In genomic region chr4:154855721-154856479, GRCm38 (mm10) we compare ENCODE assay signal across 8 mouse cellular contexts. TPM values are rescaled to one million over a fixed set of nuclear protein-coding genes. Genes with fewer than 3 reads are reported as not detected.
DNase-seq lines count a peak whose midpoint lies in the region; ATAC-seq and TF ChIP-seq lines count a peak whose summit lies in the region.

No protein-coding gene starts in this region.

- 0 out of 2 replicates have a peak, but pooled peaks cover 3% of the 10 kb centered on the region for H3K9me3 ChIP-seq in forebrain, embryonic 12.5 days
- H3K9me3 ChIP-seq in heart, embryonic 15.5 days (replicated peaks), result no peaks in the 10 kb centered on the region
- no peaks in the 10 kb centered on the region for H3K9me3 ChIP-seq in kidney, embryonic 16.5 days (ENCODE audit: low read length)
- H3K9me3 ChIP-seq in limb, embryonic 14.5 days (ENCODE audit: control insufficient read depth, low read length), result 0 out of 2 replicates have a peak, but pooled peaks cover 3% of the 10 kb centered on the region
- no peaks in the 10 kb centered on the region for H3K9me3 ChIP-seq in midbrain, embryonic 14.5 days (ENCODE audit: control insufficient read depth, low read length)
- H3K9me3 ChIP-seq in stomach, embryonic 15.5 days, result no peaks in the 10 kb centered on the region

- peak; percentile 99 for ATAC-seq in forebrain, embryonic 12.5 days (ENCODE audit: low FRiP score)
- peak; percentile 79 for ATAC-seq in heart, embryonic 15.5 days (replicated peaks; ENCODE audit: insufficient number of reproducible peaks, insufficient read depth, low FRiP score, low read depth)
- peak; percentile 96 for ATAC-seq in kidney, embryonic 16.5 days (ENCODE audit: low FRiP score, low TSS enrichment)
- ATAC-seq in limb, embryonic 14.5 days (ENCODE audit: low FRiP score, low read depth), result peak; percentile 92
- ATAC-seq in midbrain, embryonic 14.5 days (ENCODE audit: low FRiP score, low TSS enrichment), result peak; percentile 96
- ATAC-seq in stomach, embryonic 15.5 days (ENCODE audit: insufficient read depth, low FRiP score, low read depth), result peak; percentile 89

- peaks cover 12% of the 10 kb centered on the region for H3K4me1 ChIP-seq in forebrain, embryonic 12.5 days
- H3K4me1 ChIP-seq in heart, embryonic 15.5 days (replicated peaks), result peaks cover 19% of the 10 kb centered on the region
- peaks cover 3% of the 10 kb centered on the region; the same call in 1 of the 2 replicates for H3K4me1 ChIP-seq in kidney, embryonic 16.5 days (ENCODE audit: insufficient read depth, low read length)
- no peaks in the 10 kb centered on the region for H3K4me1 ChIP-seq in limb, embryonic 14.5 days (ENCODE audit: control insufficient read depth, insufficient read depth, low read length)
- H3K4me1 ChIP-seq in midbrain, embryonic 14.5 days (ENCODE audit: control insufficient read depth, insufficient read depth, low read length), result no peaks in the 10 kb centered on the region; the same call in 1 of the 2 replicates
- H3K4me1 ChIP-seq in stomach, embryonic 15.5 days, result peaks cover 5% of the 10 kb centered on the region; the same call in 1 of the 2 replicates

- peak; percentile 68 for DNase-seq in CD4-positive, CD25-positive, alpha-beta regulatory T cell, adult 2 months (ENCODE audit: low read depth, low spot score)
- peak; percentile 36 for DNase-seq in c-Kit-positive CD71-negative TER-119-negative erythroid progenitor cells, embryonic 14.5 days (ENCODE audit: low read depth)
- DNase-seq in limb, embryonic 14.5 days (ENCODE audit: low spot score), result peak; percentile 75
- peak; percentile 98 for DNase-seq in midbrain, embryonic 14.5 days

- no peak for TF ChIP-seq POLR2A in limb, embryonic 14.5 days (IDR thresholded peaks at IDR 0.05; ENCODE audit: borderline replicate concordance, extremely low read depth, insufficient read depth, insufficient read length)

- peak overlapping the region; percentile 88 for H3K4me2 ChIP-seq in forebrain, embryonic 12.5 days
- H3K4me2 ChIP-seq in heart, embryonic 15.5 days, result peak overlapping the region; percentile 96
- H3K4me2 ChIP-seq in kidney, embryonic 16.5 days (replicated peaks; ENCODE audit: low read depth, low read length), result peak overlapping the region; percentile 90
- H3K4me2 ChIP-seq in limb, embryonic 14.5 days (replicated peaks; ENCODE audit: low read depth, low read length, severe bottlenecking), result peak overlapping the region; percentile 89
- peak overlapping the region; percentile 78 for H3K4me2 ChIP-seq in midbrain, embryonic 14.5 days (ENCODE audit: low read length)
- H3K4me2 ChIP-seq in stomach, embryonic 15.5 days, result peak overlapping the region; percentile 97

- peak overlapping the region; percentile 55 for H3K4me3 ChIP-seq in forebrain, embryonic 12.5 days (replicated peaks)
- peak overlapping the region; percentile 56 for H3K4me3 ChIP-seq in heart, embryonic 15.5 days
- H3K4me3 ChIP-seq in kidney, embryonic 16.5 days (ENCODE audit: low read length), result peak overlapping the region; percentile 53
- H3K4me3 ChIP-seq in limb, embryonic 14.5 days (replicated peaks; ENCODE audit: low read length), result peak overlapping the region; percentile 49
- H3K4me3 ChIP-seq in midbrain, embryonic 14.5 days (replicated peaks; ENCODE audit: low read depth, low read length), result peak overlapping the region; percentile 49
- H3K4me3 ChIP-seq in stomach, embryonic 15.5 days (replicated peaks), result peak overlapping the region; percentile 52

- H3K27ac ChIP-seq in forebrain, embryonic 12.5 days, result peak overlapping the region; percentile 75
- no peak overlapping the region for H3K27ac ChIP-seq in heart, embryonic 15.5 days
- no peak overlapping the region for H3K27ac ChIP-seq in kidney, embryonic 16.5 days (ENCODE audit: low read length)
- H3K27ac ChIP-seq in limb, embryonic 14.5 days (replicated peaks; ENCODE audit: low read depth, low read length), result no peak overlapping the region
- peak overlapping the region; percentile 86 for H3K27ac ChIP-seq in midbrain, embryonic 14.5 days (replicated peaks; ENCODE audit: low read depth, low read length)
- no peak overlapping the region for H3K27ac ChIP-seq in stomach, embryonic 15.5 days

- 0% methylated on average over 110 of the region's 110 CpGs for WGBS in forebrain, embryonic 12.5 days
- WGBS in heart, embryonic 15.5 days, result under 1% methylated on average over 110 of the region's 110 CpGs
- WGBS in kidney, embryonic 16.5 days, result under 1% methylated on average over 102 of the region's 110 CpGs
- WGBS in limb, embryonic 14.5 days, result under 1% methylated on average over 61 of the region's 110 CpGs
- WGBS in midbrain, embryonic 14.5 days, result under 1% methylated on average over 110 of the region's 110 CpGs
- WGBS in stomach, embryonic 15.5 days, result under 1% methylated on average over 109 of the region's 110 CpGs

- H3K27me3 ChIP-seq in forebrain, embryonic 12.5 days, result peaks cover 81% of the 10 kb centered on the region
- peaks cover 55% of the 10 kb centered on the region for H3K27me3 ChIP-seq in heart, embryonic 15.5 days
- H3K27me3 ChIP-seq in kidney, embryonic 16.5 days (ENCODE audit: insufficient read depth, low read length), result peaks cover 40% of the 10 kb centered on the region
- peaks cover 27% of the 10 kb centered on the region for H3K27me3 ChIP-seq in limb, embryonic 14.5 days (ENCODE audit: control insufficient read depth, insufficient read depth, low read length)
- H3K27me3 ChIP-seq in midbrain, embryonic 14.5 days (ENCODE audit: control insufficient read depth, insufficient read depth, low read length), result peaks cover 14% of the 10 kb centered on the region; the same call in 1 of the 2 replicates
- peaks cover 22% of the 10 kb centered on the region for H3K27me3 ChIP-seq in stomach, embryonic 15.5 days (replicated peaks)

- H3K36me3 ChIP-seq in forebrain, embryonic 12.5 days (replicated peaks), result no peaks in the 10 kb centered on the region
- H3K36me3 ChIP-seq in heart, embryonic 15.5 days, result no peaks in the 10 kb centered on the region
- no peaks in the 10 kb centered on the region for H3K36me3 ChIP-seq in kidney, embryonic 16.5 days (ENCODE audit: insufficient read depth, low read length)
- no peaks in the 10 kb centered on the region for H3K36me3 ChIP-seq in limb, embryonic 14.5 days (ENCODE audit: control insufficient read depth, insufficient read depth, low read length)
- H3K36me3 ChIP-seq in midbrain, embryonic 14.5 days (ENCODE audit: control insufficient read depth, insufficient read depth, low read length), result no peaks in the 10 kb centered on the region
- H3K36me3 ChIP-seq in stomach, embryonic 15.5 days, result no peaks in the 10 kb centered on the region

- H3K9ac ChIP-seq in forebrain, embryonic 12.5 days, result peak overlapping the region; percentile 63
- peak overlapping the region; percentile 56 for H3K9ac ChIP-seq in heart, embryonic 15.5 days
- H3K9ac ChIP-seq in kidney, embryonic 16.5 days (replicated peaks; ENCODE audit: low read length), result peak overlapping the region; percentile 14
- peak overlapping the region; percentile 44 for H3K9ac ChIP-seq in limb, embryonic 14.5 days (ENCODE audit: low read depth, low read length, severe bottlenecking)
- H3K9ac ChIP-seq in midbrain, embryonic 14.5 days (replicated peaks; ENCODE audit: low read length), result peak overlapping the region; percentile 63
- 0 out of 2 replicates have a peak overlapping the region, but pooled peaks have one; percentile 6 for H3K9ac ChIP-seq in stomach, embryonic 15.5 days

RNA-seq across cellular contexts. Expression of gene Mmel1, which starts 13.5 kb away (rescaled TPM):
- 0.08 and 0.19 TPM in 2 replicates for polyA plus RNA-seq in forebrain, embryonic 12.5 days (2016; fragmentation: Nextera tagmentation; extraction: Ambion mirVana)
- polyA plus RNA-seq in heart, embryonic 15.5 days (2015; fragmentation: Nextera tagmentation; extraction: Ambion mirVana), result 0.58 and 0.60 TPM in 2 replicates
- polyA plus RNA-seq in kidney, embryonic 16.5 days (2015; fragmentation: Nextera tagmentation; extraction: Ambion mirVana), result 0.17 TPM in 1 of 2 replicates, not detected in the other
- polyA plus RNA-seq in limb, embryonic 14.5 days (2012; rRNA removed), result 0.11 and 0.15 TPM in 2 replicates
- polyA plus RNA-seq in limb, embryonic 14.5 days (2014; fragmentation: Nextera tagmentation; extraction: Ambion mirVana), result 0.10 TPM in 1 of 2 replicates, not detected in the other
- polyA plus RNA-seq in midbrain, embryonic 14.5 days (2014; fragmentation: Nextera tagmentation; extraction: Ambion mirVana), result 0.50 and 0.53 TPM in 2 replicates
- polyA plus RNA-seq in stomach, embryonic 15.5 days (2015; fragmentation: Nextera tagmentation; extraction: Ambion mirVana), result 0.21 and 0.23 TPM in 2 replicates

RNA-seq across cellular contexts. Expression of gene Ttc34, which starts 18.6 kb away (rescaled TPM):
- 0.26 and 0.38 TPM in 2 replicates for polyA plus RNA-seq in forebrain, embryonic 12.5 days (2016; fragmentation: Nextera tagmentation; extraction: Ambion mirVana)
- 0.06 and 0.14 TPM in 2 replicates for polyA plus RNA-seq in heart, embryonic 15.5 days (2015; fragmentation: Nextera tagmentation; extraction: Ambion mirVana)
- 0.24 and 0.59 TPM in 2 replicates for polyA plus RNA-seq in kidney, embryonic 16.5 days (2015; fragmentation: Nextera tagmentation; extraction: Ambion mirVana)
- polyA plus RNA-seq in limb, embryonic 14.5 days (2012; rRNA removed), result 0.09 and 0.13 TPM in 2 replicates
- polyA plus RNA-seq in limb, embryonic 14.5 days (2014; fragmentation: Nextera tagmentation; extraction: Ambion mirVana), result 0.06 and 0.10 TPM in 2 replicates
- 1.8 TPM in 2 replicates for polyA plus RNA-seq in midbrain, embryonic 14.5 days (2014; fragmentation: Nextera tagmentation; extraction: Ambion mirVana)
- 0.08 and 0.17 TPM in 2 replicates for polyA plus RNA-seq in stomach, embryonic 15.5 days (2015; fragmentation: Nextera tagmentation; extraction: Ambion mirVana)

RNA-seq across cellular contexts. Expression of gene Fam213b, which starts 43.0 kb away (rescaled TPM):
- 29.8 and 30.3 TPM in 2 replicates for polyA plus RNA-seq in forebrain, embryonic 12.5 days (2016; fragmentation: Nextera tagmentation; extraction: Ambion mirVana)
- polyA plus RNA-seq in heart, embryonic 15.5 days (2015; fragmentation: Nextera tagmentation; extraction: Ambion mirVana), result 46.7 and 53.6 TPM in 2 replicates
- 39.1 and 42.2 TPM in 2 replicates for polyA plus RNA-seq in kidney, embryonic 16.5 days (2015; fragmentation: Nextera tagmentation; extraction: Ambion mirVana)
- polyA plus RNA-seq in limb, embryonic 14.5 days (2012; rRNA removed), result 24.3 and 33.6 TPM in 2 replicates
- polyA plus RNA-seq in limb, embryonic 14.5 days (2014; fragmentation: Nextera tagmentation; extraction: Ambion mirVana), result 48.0 and 51.8 TPM in 2 replicates
- polyA plus RNA-seq in midbrain, embryonic 14.5 days (2014; fragmentation: Nextera tagmentation; extraction: Ambion mirVana), result 52.1 and 53.2 TPM in 2 replicates
- 29.1 and 30.6 TPM in 2 replicates for polyA plus RNA-seq in stomach, embryonic 15.5 days (2015; fragmentation: Nextera tagmentation; extraction: Ambion mirVana)

Comparison
In these comparisons a context has a peak if more than half of its experiments do, and no peak if none do; other contexts are left out.
1. DNase-seq: peak in every context shown above with its lines; median percentile 98 in midbrain, embryonic 14.5 days; 75 in limb, embryonic 14.5 days; 68 in CD4-positive, CD25-positive, alpha-beta regulatory T cell, adult 2 months; 36 in c-Kit-positive CD71-negative TER-119-negative erythroid progenitor cells, embryonic 14.5 days.
2. H3K27ac ChIP-seq: peak in forebrain, embryonic 12.5 days (single experiment) and midbrain, embryonic 14.5 days (single experiment); none in heart, embryonic 15.5 days (single experiment), kidney, embryonic 16.5 days (single experiment), limb, embryonic 14.5 days (single experiment) and stomach, embryonic 15.5 days (single experiment).
3. H3K9ac ChIP-seq: peak in every context shown above with its lines; median percentile 63 in forebrain, embryonic 12.5 days; 63 in midbrain, embryonic 14.5 days; 56 in heart, embryonic 15.5 days; 44 in limb, embryonic 14.5 days; 14 in kidney, embryonic 16.5 days; 6 in stomach, embryonic 15.5 days.
4. Peak in every context shown above with its lines, with median percentiles within 50 percentile points of each other: ATAC-seq, H3K4me2 ChIP-seq and H3K4me3 ChIP-seq.